Mouse (Mus musculus): ENCODE results near the gene Tnf.

Tnf gene

GRCm38 (mm10) chr17:35172445-35173234 is 29.2 kb downstream of the Tnf start:
- DNase-seq, result no peak

- DNase-seq, result peak; percentile 32 to 51
Observed at GRCm38 (mm10) chr17:35168541-35169207, 33.1 kb downstream of the Tnf start.

- DNase-seq, result no peak
Observed at GRCm38 (mm10) chr17:35167794-35168193, 34.0 kb downstream of the Tnf start.

- peak; percentile 76 to 79 for DNase-seq
Observed at GRCm38 (mm10) chr17:35166352-35167035, 35.3 kb downstream of the Tnf start.

- DNase-seq, result no peak
Observed at GRCm38 (mm10) chr17:35165451-35166155, 36.2 kb downstream of the Tnf start.

GRCm38 (mm10) chr17:35164568-35165450 is 37.0 kb downstream of the Tnf start, which contains the start of gene Prrc2a:
Prrc2a (minus strand) TSS chr17:35164897.
- DNase-seq, result peak; percentile 98 to 99

GRCm38 (mm10) chr17:35164218-35164567 is 37.6 kb downstream of the Tnf start:
- no peak for DNase-seq

GRCm38 (mm10) chr17:35163326-35164081 is 38.3 kb downstream of the Tnf start:
- no peak for DNase-seq

GRCm38 (mm10) chr17:35162730-35163129 is 39.1 kb downstream of the Tnf start:
- peak in 1 of 2 experiments; percentile 41 for DNase-seq

GRCm38 (mm10) chr17:35162121-35162520 is 39.7 kb downstream of the Tnf start:
- no peak for DNase-seq

GRCm38 (mm10) chr17:35161421-35161820 is 40.4 kb downstream of the Tnf start:
- DNase-seq, result no peak

- DNase-seq, result no peak
Observed at GRCm38 (mm10) chr17:35159638-35160037, 42.2 kb downstream of the Tnf start.

GRCm38 (mm10) chr17:35158850-35159593 is 42.8 kb downstream of the Tnf start:
- peak in 1 of 2 experiments; percentile 2 for DNase-seq

- DNase-seq, result no peak
Observed at GRCm38 (mm10) chr17:35157661-35158175, 44.1 kb downstream of the Tnf start.

GRCm38 (mm10) chr17:35157254-35157653 is 44.6 kb downstream of the Tnf start:
- no peak for DNase-seq

- no peak for DNase-seq
Observed at GRCm38 (mm10) chr17:35156461-35157200, 45.2 kb downstream of the Tnf start.

- DNase-seq, result no peak
Observed at GRCm38 (mm10) chr17:35155451-35155850, 46.4 kb downstream of the Tnf start.

- no peak for DNase-seq
Observed at GRCm38 (mm10) chr17:35154616-35155015, 47.2 kb downstream of the Tnf start.

GRCm38 (mm10) chr17:35153931-35154330 is 47.9 kb downstream of the Tnf start:
- DNase-seq, result no peak

Measured in cerebellum, adult 18-20 months (tissue).